Mouse (Mus musculus): ENCODE data around the gene Trappc2l.

The Trappc2l gene

DNA sequence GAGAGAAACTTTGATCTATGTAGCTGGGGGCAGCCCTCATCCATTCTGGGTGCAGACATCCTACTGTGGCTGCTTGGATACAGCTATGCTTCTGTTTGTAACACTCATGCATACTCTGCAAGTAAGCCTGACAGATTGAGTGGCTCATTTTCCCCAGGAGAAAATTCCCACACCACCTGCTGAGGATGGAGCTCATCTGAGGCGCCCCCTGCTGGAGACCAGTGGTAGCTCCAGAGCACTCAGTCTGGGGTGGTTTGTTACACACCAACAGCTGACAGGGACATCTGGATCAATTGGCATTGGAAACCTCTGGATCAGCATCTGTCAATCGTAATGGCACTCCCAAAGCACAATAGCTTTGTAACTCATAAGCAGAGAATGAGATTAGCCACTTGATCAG lies 48.6 kb downstream of the Trappc2l start:
- DNase-seq = no peak

DNA sequence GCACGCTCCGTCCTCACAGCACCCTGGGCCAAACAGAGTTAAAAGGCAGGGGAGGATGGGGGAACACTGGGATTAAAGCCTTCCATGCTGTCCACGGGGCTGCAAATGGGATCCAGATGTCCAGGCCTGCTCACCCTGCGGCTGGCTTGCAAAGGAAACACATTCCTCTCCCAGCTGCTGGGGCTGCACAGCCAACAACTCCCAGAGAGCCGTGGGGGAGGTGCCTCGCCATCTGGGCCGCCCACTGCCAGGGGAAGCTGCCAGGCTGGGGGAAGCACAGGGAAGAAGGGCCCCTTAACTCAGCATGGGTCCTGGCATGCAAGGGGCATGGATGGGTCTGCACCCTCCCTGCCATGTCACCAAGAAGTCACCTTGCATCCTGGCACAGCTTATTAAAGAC lies 49.7 kb downstream of the Trappc2l start:
- peak; percentile 80 for DNase-seq

- no peak for DNase-seq
Observed at GRCm38 (mm10) chr8:122661894-122662293, 50.5 kb downstream of the Trappc2l start.

- DNase-seq = no peak
Observed at GRCm38 (mm10) chr8:122663106-122663505, 51.7 kb downstream of the Trappc2l start.

GRCm38 (mm10) chr8:122663670-122664069 lies 52.2 kb downstream of the Trappc2l start:
- DNase-seq = no peak

DNA sequence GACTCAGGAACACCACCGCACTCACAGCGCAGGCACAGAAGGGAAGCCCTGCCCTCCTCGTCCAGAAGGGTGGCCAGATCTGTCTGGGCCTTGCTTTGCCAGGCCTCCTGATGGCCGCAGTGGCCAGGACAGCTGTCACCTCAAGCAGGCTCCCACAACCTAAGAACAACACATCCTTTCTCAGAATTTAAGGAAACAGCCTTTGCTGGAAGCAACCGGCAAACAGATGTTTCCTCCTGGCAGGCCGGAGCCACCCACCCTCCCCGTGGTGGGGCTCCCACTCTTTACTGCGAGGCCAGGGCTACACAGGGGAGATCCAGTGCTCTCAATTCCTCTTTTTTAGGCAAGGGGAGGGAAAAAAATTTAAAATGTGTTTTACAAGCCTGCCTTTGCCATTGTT lies 53.8 kb downstream of the Trappc2l start:
- DNase-seq = peak; percentile 77

GRCm38 (mm10) chr8:122665667-122666316 lies 54.4 kb downstream of the Trappc2l start:
- peak; percentile 37 for DNase-seq

All from layer of hippocampus, adult 9-11 months (tissue).